Mouse (Mus musculus) spleen, postnatal 4 days (tissue): ENCODE measurements at regions not wholly inside any gene's neighbourhood (a gene's known extent, or its start where the extent isn't known, plus 50 kb on each side); places are given as distances from the start of the nearest gene placed in this dataset.

ENCODE experiments used
- DNase-seq, 2 experiments: peaks; one replicate each; pipeline ENCODE4 v3.0.0; 2022; ENCODE audit warnings: low spot score in 2 of 2

- DNase-seq = no peak
Measured at GRCm38 (mm10) chr8:127894284-127894683, 464.1 kb upstream of the Nrp1 start.

- DNase-seq = no peak
Measured at GRCm38 (mm10) chr8:127908436-127908835, 450.0 kb upstream of the Nrp1 start.

- DNase-seq = no peak
Measured at GRCm38 (mm10) chr8:127909580-127909979, 448.8 kb upstream of the Nrp1 start.

- no peak for DNase-seq
Measured at GRCm38 (mm10) chr8:127914086-127914485, 444.3 kb upstream of the Nrp1 start.

- DNase-seq = no peak
Measured at GRCm38 (mm10) chr8:127914914-127915313, 443.5 kb upstream of the Nrp1 start.

GRCm38 (mm10) chr8:127915591-127916028, 442.8 kb upstream of the Nrp1 start:
- no peak for DNase-seq

- DNase-seq = no peak
Measured at GRCm38 (mm10) chr8:127921925-127922324, 436.5 kb upstream of the Nrp1 start.

GRCm38 (mm10) chr8:127923321-127923720, 435.1 kb upstream of the Nrp1 start:
- DNase-seq = no peak

GRCm38 (mm10) chr8:127932276-127932675, 426.1 kb upstream of the Nrp1 start:
- DNase-seq = no peak

GRCm38 (mm10) chr8:127936792-127937435, 421.5 kb upstream of the Nrp1 start:
- no peak for DNase-seq

GRCm38 (mm10) chr8:127939284-127939985, 419.0 kb upstream of the Nrp1 start:
- DNase-seq = no peak

- DNase-seq = no peak
Measured at GRCm38 (mm10) chr8:127939986-127940359, 418.4 kb upstream of the Nrp1 start.

GRCm38 (mm10) chr8:127942319-127942718, 416.1 kb upstream of the Nrp1 start:
- no peak for DNase-seq

GRCm38 (mm10) chr8:127944955-127945498, 413.4 kb upstream of the Nrp1 start:
- no peak for DNase-seq

- no peak for DNase-seq
Measured at GRCm38 (mm10) chr8:127957571-127957970, 400.8 kb upstream of the Nrp1 start.

GRCm38 (mm10) chr8:127958351-127959044, 399.9 kb upstream of the Nrp1 start:
- no peak for DNase-seq

- no peak for DNase-seq
Measured at GRCm38 (mm10) chr8:127962862-127963261, 395.5 kb upstream of the Nrp1 start.

- no peak for DNase-seq
Measured at GRCm38 (mm10) chr8:127963625-127964024, 394.8 kb upstream of the Nrp1 start.

GRCm38 (mm10) chr8:127964801-127965200, 393.6 kb upstream of the Nrp1 start:
- no peak for DNase-seq

GRCm38 (mm10) chr8:127965341-127965740, 393.1 kb upstream of the Nrp1 start:
- no peak for DNase-seq

GRCm38 (mm10) chr8:127968026-127968425, 390.4 kb upstream of the Nrp1 start:
- DNase-seq = no peak

GRCm38 (mm10) chr8:127973194-127973593, 385.2 kb upstream of the Nrp1 start:
- no peak for DNase-seq

- DNase-seq = no peak
Measured at GRCm38 (mm10) chr8:127977746-127978145, 380.7 kb upstream of the Nrp1 start.
